Mouse (Mus musculus) lung, postnatal 0 days (tissue): ENCODE data around the gene Tubgcp4.

ENCODE experiments used
- CTCF ChIP-seq: IDR thresholded peaks from 2 replicates; pipeline ENCODE4 v1.5.1; 2016; ENCODE audit warnings: antibody characterized with exemption, mild to moderate bottlenecking
- EP300 ChIP-seq: IDR thresholded peaks from 2 replicates; pipeline ENCODE4 v1.6.1; 2016; ENCODE audit warnings: antibody characterized with exemption, mild to moderate bottlenecking, control low read depth

DNA sequence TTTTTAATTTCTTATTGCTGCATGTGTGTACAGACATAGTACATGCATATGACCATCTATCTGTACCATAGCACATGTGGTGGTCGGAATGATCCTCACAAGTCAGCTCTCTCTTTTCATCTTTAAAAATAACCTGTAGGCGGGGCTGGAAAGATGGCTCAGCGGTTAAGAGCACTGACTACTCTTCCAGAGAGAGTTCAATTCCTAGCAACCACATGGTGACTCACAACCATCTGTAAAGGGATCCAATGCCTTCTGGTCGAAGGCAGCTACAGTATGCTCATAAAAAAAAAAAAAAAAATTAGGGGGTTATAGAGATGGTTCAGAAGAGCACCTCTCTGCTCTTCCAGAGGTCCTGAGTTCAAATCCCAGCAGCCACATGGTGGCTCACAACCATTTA, 69.0 kb downstream of the Tubgcp4 start:
- TF ChIP-seq CTCF (no peak), EP300 (no peak)
